Mouse (Mus musculus) macrophage (primary cell): ENCODE measurements at regions not wholly inside any gene's neighbourhood (a gene's known extent, or its start where the extent isn't known, plus 50 kb on each side); places are given as distances from the start of the nearest gene placed in this dataset.
A peak's percentile ranks its signal among the peaks of the same experiment; 100 is the strongest.

Experiments used
- H3K27ac ChIP-seq: fragments of 350-480 bp; formaldehyde crosslinking; 2 replicates; pipeline ENCODE4 v1.9.0; 2021
- H3K36me3 ChIP-seq: fragments of 350-480 bp; formaldehyde crosslinking; 2 replicates; pipeline ENCODE4 v1.9.0; 2021; ENCODE audit errors: inconsistent target
- H3K4me3 ChIP-seq: fragments of 350-480 bp; formaldehyde crosslinking; 2 replicates; pipeline ENCODE4 v1.9.0; 2021; ENCODE audit errors: inconsistent target
- H3K79me2 ChIP-seq: fragments of 350-480 bp; formaldehyde crosslinking; 2 replicates; pipeline ENCODE4 v1.9.0; 2021; ENCODE audit errors: inconsistent target
- WGBS: methylation state at CpG from one replicate; pipeline ENCODE4 v1.1.7; 2026; ENCODE audit warnings: inconsistent platforms; ENCODE audit not compliant: missing documents; 5-methylcytosine and 5-hydroxymethylcytosine counted together

DNA sequence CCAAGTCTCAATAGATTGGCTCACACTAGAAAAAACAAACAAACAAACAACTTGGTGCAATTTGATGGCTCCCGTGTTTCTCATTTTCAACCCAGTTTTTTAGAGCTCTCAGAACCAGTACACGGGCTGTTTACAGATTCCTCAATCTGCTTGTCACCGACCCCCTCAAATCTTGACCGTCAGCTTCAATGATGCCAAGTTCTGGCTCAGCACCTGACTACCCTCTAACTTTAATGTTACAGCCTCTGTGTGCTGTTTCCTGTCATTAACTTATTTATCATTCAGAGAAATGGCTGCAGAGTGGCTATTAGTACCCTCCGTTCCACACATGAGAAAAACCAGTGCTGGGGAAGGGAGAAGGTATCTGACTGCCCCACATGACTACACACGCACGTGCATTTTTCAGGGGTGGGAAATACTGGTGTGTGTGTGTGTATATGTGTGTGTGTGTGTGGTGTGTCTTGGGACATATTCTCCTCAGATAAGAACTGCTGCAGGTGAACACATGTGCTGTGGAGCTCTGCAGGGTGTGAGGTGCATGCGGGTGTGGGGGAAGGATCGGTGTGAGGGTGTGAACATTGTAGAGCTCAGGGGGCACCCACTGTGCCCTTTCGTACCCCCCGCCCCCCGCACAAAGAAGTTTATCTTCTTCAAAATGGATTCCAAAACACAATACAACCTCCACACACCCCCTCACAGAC, 83.6 kb upstream of the Lgalsl start:
- Histone ChIP-seq H3K4me3 (no peak overlapping the region), H3K79me2 (no peaks in the 10 kb centered on the region), H3K36me3 (no peaks in the 10 kb centered on the region), H3K27ac (peak overlapping the region; percentile 75)
- WGBS = 42% methylated on average over 12 of the region's 12 CpGs

GRCm38 (mm10) chr11:20915182-20915602, 84.3 kb upstream of the Lgalsl start:
- peak overlapping the region; percentile 75 for H3K27ac ChIP-seq
- no peak overlapping the region for H3K4me3 ChIP-seq
- WGBS = 0% methylated on average over 8 of the region's 8 CpGs
- H3K79me2 ChIP-seq = no peaks in the 10 kb centered on the region
- no peaks in the 10 kb centered on the region for H3K36me3 ChIP-seq

DNA sequence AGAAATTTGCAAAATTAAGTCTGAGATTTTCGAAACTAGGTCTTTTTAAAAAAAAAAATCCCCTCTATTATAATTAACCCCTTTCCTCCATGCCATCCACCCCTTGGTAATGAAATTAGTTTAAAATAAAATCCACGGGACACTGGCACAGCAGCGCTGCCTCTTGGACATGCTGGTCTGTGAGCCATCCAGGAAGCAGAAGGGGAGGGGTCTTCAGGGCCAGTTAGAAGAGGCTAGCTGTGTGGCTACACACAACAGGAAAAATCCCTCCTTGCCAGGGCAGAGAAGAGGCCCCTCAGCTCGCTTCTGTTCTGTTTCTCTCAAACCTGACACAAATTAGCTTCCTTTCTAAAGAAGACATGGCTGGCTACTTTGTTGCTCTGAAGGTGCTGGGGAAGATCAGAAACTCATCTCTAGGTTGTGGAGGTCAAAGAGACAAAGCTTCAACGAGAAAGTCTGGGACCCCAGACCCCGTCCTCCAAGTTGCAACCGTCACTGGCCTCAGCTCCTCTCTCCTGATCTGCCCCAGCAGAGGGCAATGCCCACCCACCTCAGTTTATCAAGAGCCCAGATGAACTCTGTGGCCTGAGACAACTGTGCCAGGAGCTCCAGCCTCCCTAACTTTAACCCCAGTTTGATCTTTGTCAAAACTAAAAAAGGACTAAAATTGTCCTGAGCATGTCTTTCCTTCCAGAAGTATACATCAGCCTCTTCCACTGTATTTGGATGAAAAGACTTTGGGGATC, 85.0 kb upstream of the Lgalsl start:
- Histone ChIP-seq H3K4me3 (no peak overlapping the region), H3K27ac (peak overlapping the region; percentile 75), H3K36me3 (no peaks in the 10 kb centered on the region), H3K79me2 (no peaks in the 10 kb centered on the region)
- 69% methylated on average over 6 of the region's 7 CpGs for WGBS

GRCm38 (mm10) chr11:20916473-20916911, 85.6 kb upstream of the Lgalsl start:
- Histone ChIP-seq H3K79me2 (no peaks in the 10 kb centered on the region), H3K4me3 (no peak overlapping the region), H3K27ac (no peak overlapping the region), H3K36me3 (no peaks in the 10 kb centered on the region)
- WGBS = 86% methylated on average over 6 of the region's 6 CpGs

GRCm38 (mm10) chr11:20916961-20917360, 86.1 kb upstream of the Lgalsl start:
- Histone ChIP-seq H3K79me2 (no peaks in the 10 kb centered on the region), H3K27ac (no peak overlapping the region), H3K4me3 (no peak overlapping the region), H3K36me3 (no peaks in the 10 kb centered on the region)
- WGBS = 94% methylated on average over 7 of the region's 7 CpGs

DNA sequence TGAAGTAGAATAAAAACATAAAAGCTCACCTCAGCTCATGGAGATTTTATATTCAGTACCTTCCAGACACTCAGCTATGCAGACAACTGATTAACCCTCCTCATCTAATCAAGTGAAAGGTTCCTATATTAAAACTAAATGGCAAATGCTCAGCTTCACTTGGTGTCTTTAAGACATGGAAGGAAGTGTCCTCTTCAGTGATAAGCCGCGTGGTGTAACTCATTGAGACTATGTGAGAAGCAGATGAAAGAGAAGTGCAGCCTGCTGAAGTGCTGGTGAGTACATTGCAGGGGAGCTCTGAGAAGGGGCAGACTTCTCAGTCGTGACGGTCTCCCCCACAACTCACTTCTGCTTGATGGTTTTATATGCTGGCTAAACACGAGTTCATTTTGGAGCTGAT, 86.6 kb upstream of the Lgalsl start:
- H3K27ac ChIP-seq = no peak overlapping the region
- H3K4me3 ChIP-seq = no peak overlapping the region
- 46% methylated on average over 5 of the region's 5 CpGs for WGBS
- H3K79me2 ChIP-seq = no peaks in the 10 kb centered on the region
- no peaks in the 10 kb centered on the region for H3K36me3 ChIP-seq

GRCm38 (mm10) chr11:20923115-20923514, 92.3 kb upstream of the Lgalsl start:
- WGBS = 92% methylated on average over 6 of the region's 6 CpGs
- Histone ChIP-seq H3K79me2 (no peaks in the 10 kb centered on the region), H3K4me3 (no peak overlapping the region), H3K27ac (no peak overlapping the region), H3K36me3 (no peaks in the 10 kb centered on the region)

GRCm38 (mm10) chr11:20929426-20929825, 98.6 kb upstream of the Lgalsl start:
- 100% methylated on average over 1 of the region's 1 CpGs for WGBS
- Histone ChIP-seq H3K4me3 (no peak overlapping the region), H3K36me3 (no peaks in the 10 kb centered on the region), H3K79me2 (no peaks in the 10 kb centered on the region), H3K27ac (no peak overlapping the region)

- H3K79me2 ChIP-seq = no peaks in the 10 kb centered on the region
- H3K27ac ChIP-seq = no peak overlapping the region
- H3K36me3 ChIP-seq = no peaks in the 10 kb centered on the region
- no peak overlapping the region for H3K4me3 ChIP-seq
- 96% methylated on average over 2 of the region's 2 CpGs for WGBS
Measured at GRCm38 (mm10) chr11:20930045-20930444, 99.2 kb upstream of the Lgalsl start.

DNA sequence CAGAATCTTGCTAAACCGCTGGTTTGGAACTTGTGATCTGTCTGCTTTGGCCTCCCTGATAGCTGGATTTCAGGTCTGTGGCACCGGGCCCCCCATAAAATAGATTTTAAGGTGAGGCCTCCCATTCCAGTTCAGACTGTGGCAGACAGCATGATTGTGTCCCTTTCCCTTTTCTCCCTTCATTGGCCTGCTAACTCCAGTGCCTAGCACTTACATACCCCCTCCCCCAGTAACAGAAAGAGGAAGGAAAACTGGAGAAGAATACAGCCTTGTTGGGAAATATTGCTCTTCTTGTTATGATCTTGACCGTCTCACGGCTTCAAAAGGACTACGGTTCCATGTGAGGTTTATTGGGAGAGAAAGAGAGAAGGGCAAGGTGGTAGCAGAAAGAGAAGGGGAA, 99.7 kb upstream of the Lgalsl start:
- Histone ChIP-seq H3K27ac (no peak overlapping the region), H3K36me3 (no peaks in the 10 kb centered on the region), H3K4me3 (no peak overlapping the region), H3K79me2 (no peaks in the 10 kb centered on the region)
- WGBS = 39% methylated on average over 5 of the region's 5 CpGs

GRCm38 (mm10) chr11:20934191-20935062, 103.6 kb upstream of the Lgalsl start:
- H3K36me3 ChIP-seq = no peaks in the 10 kb centered on the region
- H3K4me3 ChIP-seq = no peak overlapping the region
- 58% methylated on average over 1 of the region's 2 CpGs for WGBS
- H3K27ac ChIP-seq = no peak overlapping the region
- H3K79me2 ChIP-seq = no peaks in the 10 kb centered on the region

DNA sequence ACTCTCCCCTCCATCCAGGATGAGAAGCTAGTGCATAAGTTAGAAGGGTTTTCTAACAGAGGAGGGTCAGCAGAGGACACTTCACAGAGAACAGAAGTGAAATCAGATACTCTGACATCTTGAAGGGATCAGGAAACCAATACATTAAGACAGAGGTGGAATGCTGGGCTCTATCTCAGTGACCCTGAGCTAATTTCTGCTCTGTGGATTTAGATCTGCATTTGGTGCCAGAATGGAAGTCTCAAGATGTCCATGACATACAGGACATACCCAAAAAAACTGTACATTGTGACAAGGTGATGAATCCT, 104.2 kb upstream of the Lgalsl start:
- Histone ChIP-seq H3K4me3 (no peak overlapping the region), H3K79me2 (no peaks in the 10 kb centered on the region), H3K36me3 (no peaks in the 10 kb centered on the region), H3K27ac (no peak overlapping the region)

- Histone ChIP-seq H3K4me3 (no peak overlapping the region), H3K79me2 (no peaks in the 10 kb centered on the region), H3K36me3 (no peaks in the 10 kb centered on the region), H3K27ac (no peak overlapping the region)
- WGBS = 93% methylated on average over 2 of the region's 2 CpGs
Measured at GRCm38 (mm10) chr11:20935910-20936309, 105.1 kb upstream of the Lgalsl start.

DNA sequence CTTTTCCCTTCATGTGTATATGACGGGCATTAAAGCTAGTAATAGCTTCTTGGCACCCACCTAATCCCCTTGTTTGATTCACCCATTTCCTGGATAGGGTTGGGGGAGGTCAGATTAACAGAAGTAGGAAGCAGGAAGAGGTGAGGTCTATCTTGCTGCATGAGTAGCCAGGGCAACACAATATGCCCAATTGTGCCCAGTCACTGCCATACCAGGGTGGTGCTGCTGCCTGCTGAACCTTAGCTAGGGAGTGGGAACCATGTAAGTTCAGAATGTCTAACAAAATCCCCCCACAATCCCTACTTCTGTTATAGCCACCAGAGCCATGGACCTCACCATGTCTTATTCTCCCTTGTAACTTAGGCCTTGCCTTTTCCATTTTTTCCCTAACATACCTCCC, 106.1 kb upstream of the Lgalsl start:
- Histone ChIP-seq H3K4me3 (no peak overlapping the region), H3K79me2 (no peaks in the 10 kb centered on the region), H3K36me3 (no peaks in the 10 kb centered on the region), H3K27ac (no peak overlapping the region)
- WGBS = 69% methylated on average over 1 of the region's 1 CpGs

GRCm38 (mm10) chr11:20937942-20938341, 107.1 kb upstream of the Lgalsl start:
- 93% methylated on average over 3 of the region's 4 CpGs for WGBS
- H3K4me3 ChIP-seq = no peak overlapping the region
- no peaks in the 10 kb centered on the region for H3K79me2 ChIP-seq
- H3K36me3 ChIP-seq = no peaks in the 10 kb centered on the region
- no peak overlapping the region for H3K27ac ChIP-seq
